Mouse (Mus musculus): ENCODE measurements around the gene Enah.

DNA sequence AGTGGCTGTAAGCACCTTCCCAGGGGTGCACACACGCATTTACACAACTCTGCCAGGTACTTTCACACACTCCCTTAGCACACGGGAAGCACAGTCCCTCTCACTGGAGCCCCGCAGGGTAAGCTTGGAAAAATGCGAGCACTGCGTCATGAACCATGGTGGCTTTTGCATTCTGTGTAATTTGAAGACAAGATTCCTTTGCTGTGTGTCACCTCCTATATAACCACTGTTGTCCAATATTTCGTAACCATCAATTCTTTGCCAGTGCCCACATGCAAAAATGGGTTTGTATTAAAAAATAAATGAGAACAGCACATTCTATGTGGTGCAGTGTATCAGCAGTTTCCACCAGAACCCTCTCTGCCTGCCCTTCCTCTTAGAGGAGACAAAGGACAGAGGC is 38.2 kb upstream of the Enah start:
- TF ChIP-seq EP300 (IDR thresholded peaks at IDR 0.05; ENCODE audit: low read depth) (no peak), CTCF (IDR thresholded peaks at IDR 0.05; ENCODE audit: low read depth) (no peak)
